Mouse (Mus musculus) embryonic facial prominence, embryonic 12.5 days (tissue): ENCODE measurements around the gene Gm12216. TPM values are rescaled to one million over a fixed set of nuclear protein-coding genes. Genes with fewer than 3 reads are reported as not detected.

Source experiments
- ATAC-seq: fragments of 200-750 bp; cut with Nextera tagmentation; 2 replicates; pipeline ENCODE4 v1.8.0; 2017; ENCODE audit not compliant: insufficient number of reproducible peaks, insufficient read depth, low FRiP score, low TSS enrichment
- H3K27ac ChIP-seq: fragments of 300-500 bp; sonication (generic); 2 replicates; pipeline ENCODE4 v1.5.1; 2016; ENCODE audit warnings: mild to moderate bottlenecking
- H3K27me3 ChIP-seq: fragments of 300-500 bp; sonication (generic); 2 replicates; pipeline ENCODE4 v1.6.1; 2016; ENCODE audit warnings: mild to moderate bottlenecking, moderate library complexity
- H3K36me3 ChIP-seq: fragments of 300-500 bp; sonication (generic); 2 replicates; pipeline ENCODE4 v1.6.1; 2016; ENCODE audit warnings: mild to moderate bottlenecking
- H3K4me1 ChIP-seq: fragments of 300-500 bp; sonication (generic); 2 replicates; pipeline ENCODE4 v1.6.1; 2016
- H3K4me2 ChIP-seq: fragments of 300-500 bp; sonication (generic); replicated peaks from 2 replicates; pipeline ENCODE4 v1.6.1; 2016; ENCODE audit warnings: mild to moderate bottlenecking, moderate library complexity
- H3K4me3 ChIP-seq: fragments of 300-500 bp; sonication (generic); 2 replicates; pipeline ENCODE4 v1.5.1; 2016; ENCODE audit warnings: mild to moderate bottlenecking
- H3K9ac ChIP-seq: fragments of 300-500 bp; sonication (generic); 2 replicates; pipeline ENCODE4 v1.6.1; 2016; ENCODE audit warnings: mild to moderate bottlenecking, moderate library complexity
- H3K9me3 ChIP-seq: fragments of 300-500 bp; sonication (generic); 2 replicates; pipeline ENCODE4 v1.6.1; 2016; ENCODE audit warnings: mild to moderate bottlenecking, moderate library complexity
- WGBS: fragments of 180-500 bp; shearing (Covaris S2); methylation state at CpG from one replicate; pipeline ENCODE4 v1.1.7; 2016; 5-methylcytosine and 5-hydroxymethylcytosine counted together
- polyA plus RNA-seq: library from polyadenylated mRNA; unstranded; fragments of >200 nt; fragmentation: Nextera tagmentation; extraction: Ambion mirVana; gene quantifications from 2 replicates; pipeline ENCODE4 v1.2.1, GENCODE M21; 2016

Gene Gm12216
- polyA plus RNA-seq, 1 experiment from 2014 or later = 0.28 TPM

GRCm38 (mm10) chr11:53786058-53787031 is 72.7 kb downstream of the Gm12216 start:
- Histone ChIP-seq H3K9me3 (no peaks in the 10 kb centered on the region), H3K4me3 (no peak overlapping the region), H3K4me2 (no peak overlapping the region), H3K27ac (no peak overlapping the region), H3K27me3 (no peaks in the 10 kb centered on the region), H3K4me1 (no peaks in the 10 kb centered on the region), H3K9ac (no peak overlapping the region), H3K36me3 (no peaks in the 10 kb centered on the region)
- WGBS = 84% methylated on average over 13 of the region's 13 CpGs
- ATAC-seq = no peak

GRCm38 (mm10) chr11:53785311-53785936 is 73.6 kb downstream of the Gm12216 start:
- Histone ChIP-seq H3K4me1 (no peaks in the 10 kb centered on the region), H3K4me2 (no peak overlapping the region), H3K9ac (no peak overlapping the region), H3K27ac (no peak overlapping the region), H3K9me3 (no peaks in the 10 kb centered on the region), H3K36me3 (no peaks in the 10 kb centered on the region), H3K27me3 (no peaks in the 10 kb centered on the region), H3K4me3 (no peak overlapping the region)
- 83% methylated on average over 3 of the region's 3 CpGs for WGBS
- ATAC-seq = no peak

- Histone ChIP-seq H3K27me3 (no peaks in the 10 kb centered on the region), H3K9ac (no peak overlapping the region), H3K4me3 (no peak overlapping the region), H3K27ac (no peak overlapping the region), H3K9me3 (no peaks in the 10 kb centered on the region), H3K4me1 (no peaks in the 10 kb centered on the region), H3K36me3 (no peaks in the 10 kb centered on the region), H3K4me2 (no peak overlapping the region)
- no peak for ATAC-seq
- WGBS = 86% methylated on average over 9 of the region's 9 CpGs
Observed at GRCm38 (mm10) chr11:53783288-53783687, 75.8 kb downstream of the Gm12216 start.

- Histone ChIP-seq H3K27ac (no peak overlapping the region), H3K36me3 (no peaks in the 10 kb centered on the region), H3K27me3 (no peaks in the 10 kb centered on the region), H3K9me3 (no peaks in the 10 kb centered on the region), H3K4me1 (no peaks in the 10 kb centered on the region), H3K9ac (no peak overlapping the region), H3K4me3 (no peak overlapping the region), H3K4me2 (no peak overlapping the region)
- no peak for ATAC-seq
- WGBS = 88% methylated on average over 7 of the region's 7 CpGs
Observed at GRCm38 (mm10) chr11:53781964-53782363, 77.1 kb downstream of the Gm12216 start.

- no peak overlapping the region for H3K9ac ChIP-seq
- H3K9me3 ChIP-seq = no peaks in the 10 kb centered on the region
- no peaks in the 10 kb centered on the region for H3K27me3 ChIP-seq
- no peak overlapping the region for H3K4me2 ChIP-seq
- H3K4me3 ChIP-seq = no peak overlapping the region
- WGBS = 91% methylated on average over 4 of the region's 4 CpGs
- no peak overlapping the region for H3K27ac ChIP-seq
- ATAC-seq = no peak
- 0 out of 2 replicates have a peak, but pooled peaks cover 1% of the 10 kb centered on the region for H3K36me3 ChIP-seq
- H3K4me1 ChIP-seq = no peaks in the 10 kb centered on the region
Observed at GRCm38 (mm10) chr11:53781201-53781775, 77.8 kb downstream of the Gm12216 start.

GRCm38 (mm10) chr11:53780262-53780661 is 78.8 kb downstream of the Gm12216 start:
- Histone ChIP-seq H3K4me3 (no peak overlapping the region), H3K27ac (no peak overlapping the region), H3K9ac (no peak overlapping the region), H3K36me3 (0 out of 2 replicates have a peak, but pooled peaks cover 6% of the 10 kb centered on the region), H3K27me3 (no peaks in the 10 kb centered on the region), H3K4me1 (no peaks in the 10 kb centered on the region), H3K4me2 (no peak overlapping the region), H3K9me3 (no peaks in the 10 kb centered on the region)
- ATAC-seq = no peak
- WGBS = 62% methylated on average over 3 of the region's 3 CpGs

- Histone ChIP-seq H3K4me3 (no peak overlapping the region), H3K4me2 (no peak overlapping the region), H3K36me3 (0 out of 2 replicates have a peak, but pooled peaks cover 6% of the 10 kb centered on the region), H3K9ac (no peak overlapping the region), H3K9me3 (no peaks in the 10 kb centered on the region), H3K27ac (no peak overlapping the region), H3K27me3 (no peaks in the 10 kb centered on the region), H3K4me1 (no peaks in the 10 kb centered on the region)
- no peak for ATAC-seq
- WGBS = 86% methylated on average over 2 of the region's 2 CpGs
Observed at GRCm38 (mm10) chr11:53779808-53780207, 79.2 kb downstream of the Gm12216 start.

- peaks cover 9% of the 10 kb centered on the region; the same call in 1 of the 2 replicates for H3K36me3 ChIP-seq
- WGBS = 84% methylated on average over 5 of the region's 5 CpGs
- ATAC-seq = no peak
Observed at GRCm38 (mm10) chr11:53778455-53778854, 80.6 kb downstream of the Gm12216 start.

GRCm38 (mm10) chr11:53777736-53778135 is 81.3 kb downstream of the Gm12216 start:
- Histone ChIP-seq H3K4me3 (no peak overlapping the region), H3K27ac (no peak overlapping the region), H3K9ac (no peak overlapping the region), H3K27me3 (no peaks in the 10 kb centered on the region), H3K9me3 (no peaks in the 10 kb centered on the region), H3K4me2 (no peak overlapping the region), H3K4me1 (no peaks in the 10 kb centered on the region), H3K36me3 (peaks cover 9% of the 10 kb centered on the region; the same call in 1 of the 2 replicates)
- ATAC-seq = no peak
- 55% methylated on average over 5 of the region's 5 CpGs for WGBS

More at GRCm38 (mm10) chr11:53778455-53778854, 80.6 kb downstream of the Gm12216 start:
- H3K9me3 ChIP-seq = no peaks in the 10 kb centered on the region
- no peaks in the 10 kb centered on the region for H3K4me1 ChIP-seq
- no peak overlapping the region for H3K4me2 ChIP-seq
- H3K27me3 ChIP-seq = no peaks in the 10 kb centered on the region
- no peak overlapping the region for H3K4me3 ChIP-seq
- H3K27ac ChIP-seq = no peak overlapping the region
- no peak overlapping the region for H3K9ac ChIP-seq

GRCm38 (mm10) chr11:53774659-53775255 is 84.3 kb downstream of the Gm12216 start:
- H3K27ac ChIP-seq = no peak overlapping the region
- H3K4me2 ChIP-seq = no peak overlapping the region
- H3K4me3 ChIP-seq = no peak overlapping the region
- H3K9me3 ChIP-seq = no peaks in the 10 kb centered on the region
- 82% methylated on average over 13 of the region's 13 CpGs for WGBS
- H3K4me1 ChIP-seq = peaks cover 3% of the 10 kb centered on the region
- H3K36me3 ChIP-seq = peaks cover 9% of the 10 kb centered on the region; the same call in 1 of the 2 replicates
- H3K27me3 ChIP-seq = no peaks in the 10 kb centered on the region
- no peak overlapping the region for H3K9ac ChIP-seq
- no peak for ATAC-seq

GRCm38 (mm10) chr11:53773641-53774360 is 85.3 kb downstream of the Gm12216 start:
- Histone ChIP-seq H3K27me3 (no peaks in the 10 kb centered on the region), H3K4me2 (no peak overlapping the region), H3K9ac (no peak overlapping the region), H3K36me3 (peaks cover 9% of the 10 kb centered on the region; the same call in 1 of the 2 replicates), H3K27ac (no peak overlapping the region), H3K4me1 (peaks cover 13% of the 10 kb centered on the region), H3K4me3 (no peak overlapping the region), H3K9me3 (no peaks in the 10 kb centered on the region)
- 90% methylated on average over 16 of the region's 16 CpGs for WGBS
- ATAC-seq = no peak
